Mouse (Mus musculus): ENCODE data around the gene Agtrap. TPM values are rescaled to one million over a fixed set of nuclear protein-coding genes. Genes with fewer than 3 reads are reported as not detected.
A peak's percentile ranks its signal among the peaks of the same experiment; 100 is the strongest.

Gene Agtrap
- polyA plus RNA-seq, 1 experiment = 4.6 TPM

- TF ChIP-seq CTCF (IDR thresholded peaks at IDR 0.05; ENCODE audit: borderline replicate concordance, extremely low read depth, insufficient read depth, insufficient read length) (peak; percentile 43; the same call in 1 of the 2 replicates), POLR2A (IDR thresholded peaks at IDR 0.05; ENCODE audit: borderline replicate concordance, extremely low read depth, insufficient read depth, insufficient read length, poor library complexity, severe bottlenecking) (no peak)
- DNase-seq (ENCODE audit: low read depth) = peak; percentile 62
Measured at GRCm38 (mm10) chr4:148074521-148075189, 13.2 kb downstream of the Agtrap start.

- no peak for TF ChIP-seq POLR2A (IDR thresholded peaks at IDR 0.05; ENCODE audit: borderline replicate concordance, extremely low read depth, insufficient read depth, insufficient read length, poor library complexity, severe bottlenecking)
- no peak for TF ChIP-seq CTCF (IDR thresholded peaks at IDR 0.05; ENCODE audit: borderline replicate concordance, extremely low read depth, insufficient read depth, insufficient read length)
- no peak for DNase-seq (ENCODE audit: low read depth)
Measured at GRCm38 (mm10) chr4:148071508-148071907, 16.3 kb downstream of the Agtrap start.

GRCm38 (mm10) chr4:148069602-148070218, 18.1 kb downstream of the Agtrap start:
- TF ChIP-seq CTCF (IDR thresholded peaks at IDR 0.05; ENCODE audit: borderline replicate concordance, extremely low read depth, insufficient read depth, insufficient read length) (no peak), POLR2A (IDR thresholded peaks at IDR 0.05; ENCODE audit: borderline replicate concordance, extremely low read depth, insufficient read depth, insufficient read length, poor library complexity, severe bottlenecking) (no peak)

GRCm38 (mm10) chr4:148067346-148067745, 20.5 kb downstream of the Agtrap start:
- no peak for TF ChIP-seq CTCF (IDR thresholded peaks at IDR 0.05; ENCODE audit: borderline replicate concordance, extremely low read depth, insufficient read depth, insufficient read length)
- TF ChIP-seq POLR2A (IDR thresholded peaks at IDR 0.05; ENCODE audit: borderline replicate concordance, extremely low read depth, insufficient read depth, insufficient read length, poor library complexity, severe bottlenecking) = no peak
- DNase-seq (ENCODE audit: low read depth) = no peak

More at GRCm38 (mm10) chr4:148069602-148070218, 18.1 kb downstream of the Agtrap start:
- DNase-seq (ENCODE audit: low read depth) = no peak

- TF ChIP-seq CTCF (IDR thresholded peaks at IDR 0.05; ENCODE audit: borderline replicate concordance, extremely low read depth, insufficient read depth, insufficient read length) (no peak), POLR2A (IDR thresholded peaks at IDR 0.05; ENCODE audit: borderline replicate concordance, extremely low read depth, insufficient read depth, insufficient read length, poor library complexity, severe bottlenecking) (no peak)
- no peak for DNase-seq (ENCODE audit: low read depth)
Measured at GRCm38 (mm10) chr4:148066401-148066744, 21.5 kb downstream of the Agtrap start.

GRCm38 (mm10) chr4:148065702-148066400, 22.0 kb downstream of the Agtrap start:
- no peak for DNase-seq (ENCODE audit: low read depth)
- TF ChIP-seq POLR2A (IDR thresholded peaks at IDR 0.05; ENCODE audit: borderline replicate concordance, extremely low read depth, insufficient read depth, insufficient read length, poor library complexity, severe bottlenecking) (no peak), CTCF (IDR thresholded peaks at IDR 0.05; ENCODE audit: borderline replicate concordance, extremely low read depth, insufficient read depth, insufficient read length) (peak; percentile 12; the same call in 1 of the 2 replicates)

- TF ChIP-seq POLR2A (IDR thresholded peaks at IDR 0.05; ENCODE audit: borderline replicate concordance, extremely low read depth, insufficient read depth, insufficient read length, poor library complexity, severe bottlenecking) (no peak), CTCF (IDR thresholded peaks at IDR 0.05; ENCODE audit: borderline replicate concordance, extremely low read depth, insufficient read depth, insufficient read length) (no peak)
- DNase-seq (ENCODE audit: low read depth) = no peak
Measured at GRCm38 (mm10) chr4:148061086-148061480, 26.7 kb downstream of the Agtrap start.

- peak; percentile 30 for DNase-seq (ENCODE audit: low read depth)
- TF ChIP-seq CTCF (IDR thresholded peaks at IDR 0.05; ENCODE audit: borderline replicate concordance, extremely low read depth, insufficient read depth, insufficient read length) = peak; percentile 70
- no peak for TF ChIP-seq POLR2A (IDR thresholded peaks at IDR 0.05; ENCODE audit: borderline replicate concordance, extremely low read depth, insufficient read depth, insufficient read length, poor library complexity, severe bottlenecking)
Measured at GRCm38 (mm10) chr4:148060120-148061085, 27.4 kb downstream of the Agtrap start.

- DNase-seq (ENCODE audit: low read depth) = no peak
- TF ChIP-seq POLR2A (IDR thresholded peaks at IDR 0.05; ENCODE audit: borderline replicate concordance, extremely low read depth, insufficient read depth, insufficient read length, poor library complexity, severe bottlenecking) = no peak
- no peak for TF ChIP-seq CTCF (IDR thresholded peaks at IDR 0.05; ENCODE audit: borderline replicate concordance, extremely low read depth, insufficient read depth, insufficient read length)
Measured at GRCm38 (mm10) chr4:148058993-148059392, 28.8 kb downstream of the Agtrap start.

GRCm38 (mm10) chr4:148058218-148058819, 29.5 kb downstream of the Agtrap start:
- no peak for TF ChIP-seq POLR2A (IDR thresholded peaks at IDR 0.05; ENCODE audit: borderline replicate concordance, extremely low read depth, insufficient read depth, insufficient read length, poor library complexity, severe bottlenecking)
- no peak for TF ChIP-seq CTCF (IDR thresholded peaks at IDR 0.05; ENCODE audit: borderline replicate concordance, extremely low read depth, insufficient read depth, insufficient read length)
- no peak for DNase-seq (ENCODE audit: low read depth)

Measured in brain, embryonic 14.5 days (tissue).